Mouse (Mus musculus) embryonic facial prominence, embryonic 12.5 days (tissue): ENCODE results near the gene Bmpr1a. TPM values are rescaled to one million over a fixed set of nuclear protein-coding genes. Genes with fewer than 3 reads are reported as not detected.

Experiments used
- ATAC-seq: fragments of 200-750 bp; cut with Nextera tagmentation; 2 replicates; pipeline ENCODE4 v1.8.0; 2017; ENCODE audit not compliant: insufficient number of reproducible peaks, insufficient read depth, low FRiP score, low TSS enrichment
- H3K27ac ChIP-seq: fragments of 300-500 bp; sonication (generic); 2 replicates; pipeline ENCODE4 v1.5.1; 2016; ENCODE audit warnings: mild to moderate bottlenecking
- H3K27me3 ChIP-seq: fragments of 300-500 bp; sonication (generic); 2 replicates; pipeline ENCODE4 v1.6.1; 2016; ENCODE audit warnings: mild to moderate bottlenecking, moderate library complexity
- H3K36me3 ChIP-seq: fragments of 300-500 bp; sonication (generic); 2 replicates; pipeline ENCODE4 v1.6.1; 2016; ENCODE audit warnings: mild to moderate bottlenecking
- H3K4me1 ChIP-seq: fragments of 300-500 bp; sonication (generic); 2 replicates; pipeline ENCODE4 v1.6.1; 2016
- H3K4me2 ChIP-seq: fragments of 300-500 bp; sonication (generic); replicated peaks from 2 replicates; pipeline ENCODE4 v1.6.1; 2016; ENCODE audit warnings: mild to moderate bottlenecking, moderate library complexity
- H3K4me3 ChIP-seq: fragments of 300-500 bp; sonication (generic); 2 replicates; pipeline ENCODE4 v1.5.1; 2016; ENCODE audit warnings: mild to moderate bottlenecking
- H3K9ac ChIP-seq: fragments of 300-500 bp; sonication (generic); 2 replicates; pipeline ENCODE4 v1.6.1; 2016; ENCODE audit warnings: mild to moderate bottlenecking, moderate library complexity
- H3K9me3 ChIP-seq: fragments of 300-500 bp; sonication (generic); 2 replicates; pipeline ENCODE4 v1.6.1; 2016; ENCODE audit warnings: mild to moderate bottlenecking, moderate library complexity
- WGBS: fragments of 180-500 bp; shearing (Covaris S2); methylation state at CpG from one replicate; pipeline ENCODE4 v1.1.7; 2016; 5-methylcytosine and 5-hydroxymethylcytosine counted together
- polyA plus RNA-seq: library from polyadenylated mRNA; unstranded; fragments of >200 nt; fragmentation: Nextera tagmentation; extraction: Ambion mirVana; gene quantifications from 2 replicates; pipeline ENCODE4 v1.2.1, GENCODE M21; 2016

Gene Bmpr1a
- polyA plus RNA-seq, 1 experiment from 2014 or later, result 71.4 TPM

DNA sequence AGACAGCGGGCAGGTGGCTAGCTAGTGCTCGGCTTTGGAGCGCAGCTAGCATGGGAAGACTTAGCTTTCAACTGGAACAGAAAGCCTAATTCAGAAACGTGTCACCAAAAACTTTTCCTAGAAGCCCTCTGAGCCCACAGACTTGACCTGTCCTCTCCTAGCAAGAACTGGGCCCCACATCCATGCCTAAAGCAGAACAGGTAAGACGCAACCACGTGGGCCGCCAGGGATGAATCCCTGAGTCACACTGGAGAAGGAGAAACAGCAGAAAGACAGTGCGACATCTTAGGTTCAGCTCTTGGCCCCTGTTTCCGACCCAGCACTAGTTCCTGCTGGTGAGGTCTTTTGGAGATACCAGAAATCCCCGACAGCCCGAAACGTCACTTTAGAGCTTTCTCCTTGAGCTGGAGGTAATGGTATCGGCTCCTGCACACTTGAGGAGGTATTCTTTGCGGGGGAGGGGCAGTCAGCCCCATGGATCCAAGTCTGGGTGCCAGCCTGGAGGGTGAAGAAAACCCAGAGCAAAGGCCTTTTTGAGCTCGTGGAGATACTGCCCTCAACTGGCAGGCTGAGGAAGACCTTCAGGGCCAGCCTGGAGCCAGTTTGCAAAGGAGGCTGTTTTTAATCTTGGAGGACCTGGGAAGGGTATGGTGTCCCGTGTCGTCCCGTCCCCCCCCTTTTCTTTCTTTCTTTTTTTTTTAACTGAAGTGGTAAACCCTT, 140.3 kb downstream of the Bmpr1a start:
- H3K27me3 ChIP-seq, result peaks cover 17% of the 10 kb centered on the region
- 0 out of 2 replicates have a peak overlapping the region, but pooled peaks have one; percentile 16 for H3K9ac ChIP-seq
- H3K4me2 ChIP-seq, result peak overlapping the region; percentile 61
- 28% methylated on average over 18 of the region's 18 CpGs for WGBS
- H3K4me1 ChIP-seq, result peaks cover 4% of the 10 kb centered on the region; the same call in 1 of the 2 replicates
- no peak overlapping the region for H3K27ac ChIP-seq
- H3K36me3 ChIP-seq, result no peaks in the 10 kb centered on the region
- H3K9me3 ChIP-seq, result no peaks in the 10 kb centered on the region
- peak overlapping the region; percentile 34 for H3K4me3 ChIP-seq
- ATAC-seq, result no peak

DNA sequence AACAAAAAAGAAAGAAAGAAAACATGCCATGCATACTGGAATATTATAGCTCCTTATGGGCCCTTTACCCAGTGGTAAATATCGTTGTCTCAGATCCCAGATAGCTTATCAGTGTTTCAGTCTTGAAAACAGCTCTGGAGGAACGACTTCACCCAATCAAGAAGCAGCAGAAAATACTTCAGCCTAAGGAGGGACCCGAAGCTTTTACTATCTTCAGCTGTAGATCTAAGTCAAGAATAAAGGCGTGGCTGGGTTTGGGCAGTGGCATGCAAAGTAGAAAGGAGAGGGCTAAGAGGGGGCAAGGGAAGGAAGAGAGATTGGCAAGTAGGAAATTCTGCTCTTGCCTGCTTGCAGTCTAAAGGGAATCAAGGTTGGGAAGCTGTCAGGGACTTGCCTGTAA, 141.0 kb downstream of the Bmpr1a start:
- H3K4me1 ChIP-seq, result peaks cover 4% of the 10 kb centered on the region; the same call in 1 of the 2 replicates
- no peak overlapping the region for H3K4me2 ChIP-seq
- peaks cover 17% of the 10 kb centered on the region for H3K27me3 ChIP-seq
- H3K27ac ChIP-seq, result no peak overlapping the region
- no peak overlapping the region for H3K9ac ChIP-seq
- no peaks in the 10 kb centered on the region for H3K9me3 ChIP-seq
- ATAC-seq, result no peak
- H3K4me3 ChIP-seq, result no peak overlapping the region
- 78% methylated on average over 4 of the region's 4 CpGs for WGBS
- no peaks in the 10 kb centered on the region for H3K36me3 ChIP-seq

Other genes with a start within 250 kb of the Bmpr1a start
- 17.0 and 17.9 TPM in 2 replicates for gene Shld2, start 192.8 kb downstream of the Bmpr1a start, polyA plus RNA-seq
- gene Glud1, start 192.6 kb downstream of the Bmpr1a start, polyA plus RNA-seq, result 102 and 103 TPM in 2 replicates
- gene Fam25c, start 147.9 kb downstream of the Bmpr1a start, polyA plus RNA-seq, result not detected in 2 replicates
- 67.0 and 95.6 TPM in 2 replicates for gene Sncg, start 128.6 kb downstream of the Bmpr1a start, polyA plus RNA-seq
- 8.1 and 8.7 TPM in 2 replicates for gene Mmrn2, start 127.9 kb downstream of the Bmpr1a start, polyA plus RNA-seq
- not detected in 2 replicates for gene 9230112D13Rik, start 19.5 kb upstream of the Bmpr1a start, polyA plus RNA-seq
- gene Ldb3, start 85.3 kb upstream of the Bmpr1a start, polyA plus RNA-seq, result 1.1 and 1.6 TPM in 2 replicates
- gene Opn4, start 96.8 kb upstream of the Bmpr1a start, polyA plus RNA-seq, result 0.97 and 1.1 TPM in 2 replicates
- gene Wapl, start 170.6 kb upstream of the Bmpr1a start, polyA plus RNA-seq, result 33.1 and 36.1 TPM in 2 replicates